Mouse (Mus musculus) forebrain, embryonic 13.5 days (tissue): ENCODE results near the gene Unkl. TPM values are rescaled to one million over a fixed set of nuclear protein-coding genes. Genes with fewer than 3 reads are reported as not detected.

ENCODE experiments used
- ATAC-seq: fragments of 200-750 bp; cut with Nextera tagmentation; 2 replicates; pipeline ENCODE4 v1.8.0; 2017
- H3K27ac ChIP-seq: fragments of 300-500 bp; sonication (generic); 2 replicates; pipeline ENCODE4 v1.5.1; 2015; ENCODE audit warnings: inconsistent platforms, mild to moderate bottlenecking, moderate library complexity
- H3K27me3 ChIP-seq: fragments of 300-500 bp; sonication (generic); 2 replicates; pipeline ENCODE4 v1.6.1; 2015; ENCODE audit warnings: mild to moderate bottlenecking, inconsistent platforms
- H3K36me3 ChIP-seq: fragments of 300-500 bp; sonication (generic); 2 replicates; pipeline ENCODE4 v1.6.1; 2015; ENCODE audit warnings: mild to moderate bottlenecking, inconsistent platforms; ENCODE audit not compliant: poor library complexity, severe bottlenecking
- H3K4me1 ChIP-seq: fragments of 300-500 bp; sonication (generic); 2 replicates; pipeline ENCODE4 v1.6.1; 2015; ENCODE audit warnings: inconsistent platforms
- H3K4me2 ChIP-seq: fragments of 300-500 bp; sonication (generic); 2 replicates; pipeline ENCODE4 v1.6.1; 2015; ENCODE audit warnings: inconsistent platforms, mild to moderate bottlenecking, moderate library complexity
- H3K4me3 ChIP-seq: fragments of 300-500 bp; sonication (generic); 2 replicates; pipeline ENCODE4 v1.5.1; 2015; ENCODE audit warnings: mild to moderate bottlenecking, inconsistent platforms
- H3K9ac ChIP-seq: fragments of 300-500 bp; sonication (generic); 2 replicates; pipeline ENCODE4 v1.6.1; 2015; ENCODE audit warnings: mild to moderate bottlenecking, inconsistent platforms
- H3K9me3 ChIP-seq: fragments of 300-500 bp; sonication (generic); replicated peaks from 2 replicates; pipeline ENCODE4 v1.6.1; 2016; ENCODE audit warnings: inconsistent platforms
- WGBS: fragments of 180-500 bp; shearing (Covaris S2); methylation state at CpG from one replicate; pipeline ENCODE4 v1.1.7; 2015; 5-methylcytosine and 5-hydroxymethylcytosine counted together
- microRNA-seq: library from miRNA; unstranded; fragments of <30 nt; microRNA quantifications from one replicate; pipeline ENCODE4, GENCODE M21; 2016
- polyA plus RNA-seq: library from polyadenylated mRNA; unstranded; fragments of >200 nt; fragmentation: Nextera tagmentation; extraction: Ambion mirVana; gene quantifications from 2 replicates; pipeline ENCODE4 v1.2.1, GENCODE M21; 2015

Unkl gene
- polyA plus RNA-seq, 1 experiment from 2014 or later: 7.9 TPM

DNA sequence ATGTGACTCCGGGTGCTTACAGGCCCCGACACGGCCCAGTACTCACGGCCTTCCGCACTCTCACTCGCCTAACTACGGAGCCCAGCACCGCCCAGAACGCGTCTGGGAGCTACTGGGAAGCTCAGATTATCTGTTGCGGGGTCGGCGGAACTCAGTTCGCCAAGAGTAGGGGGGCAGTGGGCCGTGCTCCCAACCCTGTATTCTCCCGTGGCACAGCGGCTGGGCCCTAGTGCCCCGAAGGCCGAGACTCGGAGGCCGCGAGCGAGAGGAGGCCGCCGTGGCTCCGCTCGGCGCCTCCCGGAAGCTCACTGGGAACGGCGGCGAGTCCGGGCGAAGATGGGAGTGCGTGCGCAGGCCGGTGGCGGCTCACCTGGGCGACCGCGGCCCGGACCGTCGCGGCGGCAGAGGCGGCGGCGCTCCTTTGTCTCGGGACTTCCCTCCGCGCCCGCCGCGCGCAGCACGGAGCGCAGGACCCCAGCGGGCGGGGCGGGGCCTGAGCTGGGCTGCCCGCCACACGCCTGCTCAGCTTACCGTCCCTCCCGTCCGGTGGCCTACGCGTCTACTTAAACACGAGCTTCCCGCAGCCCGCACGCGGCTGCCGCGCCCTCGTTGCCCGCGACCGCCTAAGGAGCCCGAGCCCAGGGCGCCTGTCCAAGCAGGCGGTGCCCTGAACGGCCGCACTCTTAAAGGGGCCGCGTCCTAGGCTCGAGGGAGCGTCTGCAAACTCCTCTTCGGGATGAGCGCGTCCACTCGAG is 84.9 kb downstream of the Unkl start:
- peak; percentile 94 for ATAC-seq
- H3K4me2 ChIP-seq: peak overlapping the region; percentile 93
- WGBS: under 1% methylated on average over 85 of the region's 92 CpGs
- no peaks in the 10 kb centered on the region for H3K27me3 ChIP-seq
- H3K4me3 ChIP-seq: peak overlapping the region; percentile 94
- no peaks in the 10 kb centered on the region for H3K9me3 ChIP-seq
- H3K4me1 ChIP-seq: peaks cover 36% of the 10 kb centered on the region
- H3K27ac ChIP-seq: peak overlapping the region; percentile 97
- peak overlapping the region; percentile 100 for H3K9ac ChIP-seq
- H3K36me3 ChIP-seq: peaks cover 27% of the 10 kb centered on the region

DNA sequence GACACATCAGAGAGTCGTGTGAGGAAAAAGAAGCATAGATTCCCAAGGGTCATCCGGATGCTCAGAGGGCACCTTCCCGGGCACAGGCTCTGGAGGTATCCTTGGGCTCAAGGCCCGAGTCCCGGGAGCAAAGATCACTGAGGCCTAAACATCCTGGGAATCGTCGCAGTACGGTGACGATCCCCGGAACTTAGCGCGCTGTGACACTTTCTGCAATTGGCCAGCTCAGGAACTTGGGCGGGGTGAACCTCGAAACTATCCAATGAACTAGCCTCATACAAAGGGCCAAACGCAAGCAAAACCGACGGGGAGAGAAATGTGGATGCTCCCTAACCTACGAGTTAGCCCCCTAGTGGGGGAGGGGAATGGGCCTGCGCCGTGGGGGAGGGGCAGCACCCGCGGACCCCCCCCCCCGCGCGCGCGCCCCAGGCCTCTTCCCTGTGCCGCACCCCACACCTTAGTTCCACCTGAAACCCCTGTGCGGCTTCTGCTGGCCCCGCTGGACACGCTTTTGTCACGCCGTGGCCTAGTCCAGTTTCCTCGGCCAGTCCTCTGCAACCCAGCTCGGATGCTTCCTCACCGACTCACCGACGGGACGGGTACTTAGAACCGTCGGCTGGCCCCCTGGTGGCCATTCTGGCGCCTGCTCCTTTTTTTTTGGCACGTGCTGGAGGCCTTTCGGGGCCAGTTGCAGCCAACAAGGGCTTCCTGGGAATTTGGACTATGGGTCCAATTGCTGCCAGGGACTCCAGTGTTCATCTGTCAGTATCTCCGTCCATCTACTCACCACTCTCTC is 85.7 kb downstream of the Unkl start:
- ATAC-seq: peak; percentile 94
- Histone ChIP-seq H3K36me3 (peaks cover 19% of the 10 kb centered on the region), H3K27me3 (no peaks in the 10 kb centered on the region), H3K9me3 (no peaks in the 10 kb centered on the region), H3K4me1 (peaks cover 36% of the 10 kb centered on the region), H3K4me3 (peak overlapping the region; percentile 94), H3K27ac (peak overlapping the region; percentile 97), H3K9ac (peak overlapping the region; percentile 100), H3K4me2 (peak overlapping the region; percentile 93)
- WGBS: under 1% methylated on average over 40 of the region's 45 CpGs

DNA sequence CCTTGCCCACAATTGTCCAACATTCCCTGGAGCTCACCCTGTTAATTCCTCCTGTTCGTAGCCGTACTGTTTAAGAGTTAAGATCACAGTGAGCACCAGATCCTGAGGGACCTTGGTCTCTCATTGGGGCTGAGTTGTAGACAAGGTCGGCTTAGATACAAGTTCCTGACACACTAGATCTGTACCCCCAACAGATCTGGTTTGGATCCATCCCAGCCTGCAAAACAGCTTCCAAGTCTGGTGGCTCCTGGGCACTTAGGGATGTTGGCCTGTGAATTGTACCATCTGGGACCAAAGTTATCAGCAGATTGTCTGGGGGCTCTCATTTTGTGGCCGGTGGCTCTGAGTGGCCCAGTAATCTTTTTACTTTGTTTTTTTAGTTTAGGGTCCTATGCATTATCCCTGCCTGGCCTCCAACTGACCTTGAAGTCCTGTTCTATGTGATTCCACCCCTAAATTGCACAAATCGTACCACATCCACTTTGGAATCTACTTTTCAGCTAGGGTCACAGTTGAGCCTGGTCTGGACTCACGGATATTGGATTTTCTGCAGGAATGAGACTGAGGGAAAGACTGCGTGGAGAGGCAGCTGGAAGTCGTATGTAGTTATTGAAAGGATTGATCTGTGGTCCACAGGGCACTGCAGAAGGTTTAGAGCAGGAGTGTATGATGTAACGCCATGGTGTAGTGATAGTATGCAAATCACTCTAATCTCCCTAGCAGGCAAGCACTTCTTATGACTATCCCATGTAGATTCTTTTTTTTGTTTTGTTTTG is 86.6 kb downstream of the Unkl start, which contains the start of gene Ube2i:
Ube2i (minus strand) TSS at position 52 of the 776 bp plus-strand sequence.
- H3K4me1 ChIP-seq: peaks cover 33% of the 10 kb centered on the region
- WGBS: 86% methylated on average over 9 of the region's 9 CpGs
- peak within 1 kb of the TSS; percentile 100 for H3K9ac ChIP-seq
- peaks cover 7% of the 10 kb centered on the region for H3K27me3 ChIP-seq
- H3K4me2 ChIP-seq: peak within 1 kb of the TSS; percentile 93
- no peaks in the 10 kb centered on the region for H3K9me3 ChIP-seq
- peak within 1 kb of the TSS; percentile 94 for H3K4me3 ChIP-seq
- H3K36me3 ChIP-seq: peaks cover 10% of the 10 kb centered on the region
- ATAC-seq: no peak
- H3K27ac ChIP-seq: peak within 1 kb of the TSS; percentile 97

DNA sequence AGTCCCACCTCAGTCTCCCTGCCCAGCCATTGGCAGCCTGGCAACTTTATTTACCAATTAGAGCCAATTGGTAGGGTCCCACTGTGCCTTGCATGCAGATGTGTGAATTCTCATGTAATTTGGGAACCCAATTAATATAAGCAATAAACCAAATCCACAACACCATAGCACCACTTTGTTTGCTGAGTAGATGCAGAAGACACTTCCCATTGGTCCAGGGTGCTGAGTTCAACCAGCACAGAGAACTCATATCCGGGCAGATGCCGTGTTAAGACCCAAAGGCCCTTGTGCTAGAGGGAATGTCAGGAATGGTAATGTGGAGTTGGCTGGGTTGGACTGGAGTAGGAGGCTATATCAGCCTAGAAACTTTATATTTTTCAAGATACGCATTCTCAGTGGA is 87.6 kb downstream of the Unkl start:
- H3K9ac ChIP-seq: no peak overlapping the region
- no peak overlapping the region for H3K4me2 ChIP-seq
- H3K4me3 ChIP-seq: no peak overlapping the region
- no peak for ATAC-seq
- H3K27ac ChIP-seq: no peak overlapping the region
- no peaks in the 10 kb centered on the region for H3K9me3 ChIP-seq
- 95% methylated on average over 3 of the region's 3 CpGs for WGBS
- peaks cover 7% of the 10 kb centered on the region for H3K27me3 ChIP-seq
- H3K4me1 ChIP-seq: peaks cover 22% of the 10 kb centered on the region
- H3K36me3 ChIP-seq: 0 out of 2 replicates have a peak, but pooled peaks cover 2% of the 10 kb centered on the region

DNA sequence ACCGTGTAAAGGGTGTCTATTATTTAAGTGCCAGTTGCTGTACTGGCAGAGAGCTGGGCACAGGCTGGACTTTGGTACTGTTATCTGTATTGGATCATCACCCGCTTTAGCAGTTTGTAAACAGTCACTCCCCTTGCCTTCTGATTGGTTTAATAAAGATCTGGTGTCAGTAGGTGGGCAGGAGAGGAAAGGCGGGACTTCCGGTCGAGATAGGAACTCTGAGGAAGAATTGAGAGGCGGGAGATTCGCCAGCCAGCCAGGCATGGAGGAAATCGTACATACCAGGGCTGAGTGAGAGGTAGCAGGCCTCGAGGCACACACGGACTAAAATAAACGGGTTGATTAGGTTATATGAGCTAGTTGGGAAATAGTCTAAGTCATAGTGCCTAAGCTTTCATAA is 93.9 kb downstream of the Unkl start:
- no peak for ATAC-seq
- no peaks in the 10 kb centered on the region for H3K9me3 ChIP-seq
- H3K9ac ChIP-seq: no peak overlapping the region
- H3K4me3 ChIP-seq: no peak overlapping the region
- H3K4me1 ChIP-seq: no peaks in the 10 kb centered on the region
- H3K27ac ChIP-seq: no peak overlapping the region
- no peak overlapping the region for H3K4me2 ChIP-seq
- H3K27me3 ChIP-seq: peaks cover 7% of the 10 kb centered on the region
- H3K36me3 ChIP-seq: no peaks in the 10 kb centered on the region
- WGBS: 48% methylated on average over 11 of the region's 11 CpGs

Small RNA genes lying within 50 kb of the gene (microRNA-seq; reads per million reads assigned to microRNA genes)
- gene Mir3547: 2.4 reads per million

Other genes starting within 250 kb of the Unkl start
- gene Jpt2, start 227.7 kb upstream of the Unkl start, polyA plus RNA-seq: 186 and 217 TPM in 2 replicates
- 7.9 and 8.3 TPM in 2 replicates for gene Cramp1l, start 172.6 kb upstream of the Unkl start, polyA plus RNA-seq
- 18.6 and 22.8 TPM in 2 replicates for gene Ift140, start 172.3 kb upstream of the Unkl start, polyA plus RNA-seq
- gene Tmem204, start 104.8 kb upstream of the Unkl start, polyA plus RNA-seq: 7.7 and 10.1 TPM in 2 replicates
- 41.2 and 45.3 TPM in 2 replicates for gene Telo2, start 72.4 kb upstream of the Unkl start, polyA plus RNA-seq
- not detected in 2 replicates for gene Ptx4, start 67.6 kb upstream of the Unkl start, polyA plus RNA-seq
- 23.6 and 29.6 TPM in 2 replicates for gene Clcn7, start 55.0 kb upstream of the Unkl start, polyA plus RNA-seq
- gene Ccdc154, start 25.9 kb upstream of the Unkl start, polyA plus RNA-seq: not detected in 2 replicates
- not detected in 2 replicates for gene Gm38655, start 12.9 kb upstream of the Unkl start, polyA plus RNA-seq
- gene BC003965, start 3.8 kb upstream of the Unkl start, polyA plus RNA-seq: 38.3 and 38.6 TPM in 2 replicates
- 71.9 and 74.8 TPM in 2 replicates for gene Gnptg, start 51.7 kb downstream of the Unkl start, polyA plus RNA-seq
- gene Tsr3, start 51.8 kb downstream of the Unkl start, polyA plus RNA-seq: 63.3 and 64.3 TPM in 2 replicates
- gene Baiap3, start 68.0 kb downstream of the Unkl start, polyA plus RNA-seq: 3.6 and 5.2 TPM in 2 replicates
- gene Ube2i, start 86.2 kb downstream of the Unkl start, polyA plus RNA-seq: 755 and 766 TPM in 2 replicates
- not detected in 2 replicates for gene Prss34, start 110.0 kb downstream of the Unkl start, polyA plus RNA-seq
- gene Prss28, start 120.2 kb downstream of the Unkl start, polyA plus RNA-seq: not detected in 2 replicates
- not detected in 2 replicates for gene Prss29, start 130.3 kb downstream of the Unkl start, polyA plus RNA-seq
- gene Tpsab1, start 157.2 kb downstream of the Unkl start, polyA plus RNA-seq: not detected in 2 replicates
- gene Tpsb2, start 177.9 kb downstream of the Unkl start, polyA plus RNA-seq: not detected in 2 replicates
- 0.66 and 1.0 TPM in 2 replicates for gene Tpsg1, start 180.9 kb downstream of the Unkl start, polyA plus RNA-seq
- 7.9 and 9.1 TPM in 2 replicates for gene Cacna1h, start 245.4 kb downstream of the Unkl start, polyA plus RNA-seq